Mouse (Mus musculus): ENCODE data around the gene Mknk1.

DNA sequence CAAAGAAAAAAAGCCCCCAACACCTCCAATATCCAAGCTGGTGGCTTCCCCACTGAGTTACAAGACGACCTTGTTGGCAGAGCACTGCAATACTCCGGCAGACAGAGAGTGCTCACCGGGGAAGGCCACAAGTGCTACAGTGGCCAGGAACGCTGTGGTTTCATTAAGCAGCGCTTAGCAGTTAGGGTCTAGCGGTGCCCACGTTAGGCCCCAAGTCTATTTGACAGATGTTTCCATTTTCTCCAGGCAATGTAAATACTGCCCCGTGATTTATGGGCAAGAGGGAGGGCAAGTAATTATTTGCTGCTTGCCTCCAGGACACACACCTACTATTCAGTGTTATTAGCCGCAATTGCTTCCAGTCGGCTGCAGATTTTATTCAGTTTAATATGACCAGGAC, 24.9 kb downstream of the Mknk1 start:
- TF ChIP-seq POLR2A (IDR thresholded peaks at IDR 0.05; ENCODE audit: borderline replicate concordance, low read depth, low read length) (no peak), CTCF (IDR thresholded peaks at IDR 0.05; ENCODE audit: low read depth, low read length) (no peak)
